Mouse (Mus musculus) forebrain, embryonic 16.5 days (tissue): ENCODE data around the gene Fam155a. TPM values are rescaled to one million over a fixed set of nuclear protein-coding genes. Genes with fewer than 3 reads are reported as not detected.

Experiments
- ATAC-seq: fragments of 200-750 bp; cut with Nextera tagmentation; 2 replicates; pipeline ENCODE4 v1.8.0; 2017; ENCODE audit warnings: mild to moderate bottlenecking, moderate library complexity
- H3K27ac ChIP-seq: fragments of 300-500 bp; sonication (generic); 2 replicates; pipeline ENCODE4 v1.5.1; 2014; ENCODE audit warnings: low read length, control low read depth
- H3K27me3 ChIP-seq: fragments of 300-500 bp; sonication (generic); replicated peaks from 2 replicates; pipeline ENCODE4 v1.6.1; 2014; ENCODE audit warnings: low read length; ENCODE audit not compliant: control insufficient read depth, insufficient read depth
- H3K36me3 ChIP-seq: fragments of 300-500 bp; sonication (generic); 2 replicates; pipeline ENCODE4 v1.6.1; 2014; ENCODE audit not compliant: control insufficient read depth, insufficient read depth
- H3K4me1 ChIP-seq: fragments of 300-500 bp; sonication (generic); replicated peaks from 2 replicates; pipeline ENCODE4 v1.6.1; 2014; ENCODE audit warnings: low read length; ENCODE audit not compliant: control insufficient read depth, insufficient read depth
- H3K4me2 ChIP-seq: fragments of 300-500 bp; sonication (generic); 2 replicates; pipeline ENCODE4 v1.6.1; 2014; ENCODE audit warnings: mild to moderate bottlenecking, low read length, control low read depth
- H3K4me3 ChIP-seq: fragments of 300-500 bp; sonication (generic); replicated peaks from 2 replicates; pipeline ENCODE4 v1.5.1; 2014; ENCODE audit warnings: mild to moderate bottlenecking, low read length, control low read depth
- H3K9ac ChIP-seq: fragments of 300-500 bp; sonication (generic); replicated peaks from 2 replicates; pipeline ENCODE4 v1.6.1; 2014; ENCODE audit warnings: low read depth, low read length, control low read depth
- H3K9me3 ChIP-seq: fragments of 300-500 bp; sonication (generic); 2 replicates; pipeline ENCODE4 v1.6.1; 2016; ENCODE audit warnings: low read length; ENCODE audit not compliant: control insufficient read depth
- WGBS: fragments of 180-500 bp; shearing (Covaris S2); extraction: QIAGEN DNeasy Blood & Tissue Kit; methylation state at CpG from one replicate; pipeline ENCODE4 v1.1.7; 2014; 5-methylcytosine and 5-hydroxymethylcytosine counted together
- polyA plus RNA-seq: library from polyadenylated mRNA; unstranded; fragments of >200 nt; fragmentation: Nextera tagmentation; extraction: Ambion mirVana; gene quantifications from 2 replicates; pipeline ENCODE4 v1.2.1, GENCODE M21; 2015

Gene Fam155a
- polyA plus RNA-seq, 1 experiment from 2014 or later: 17.6 TPM

- Histone ChIP-seq H3K36me3 (no peaks in the 10 kb centered on the region), H3K27me3 (no peaks in the 10 kb centered on the region), H3K27ac (no peak overlapping the region), H3K4me3 (no peak overlapping the region), H3K9me3 (no peaks in the 10 kb centered on the region), H3K4me2 (no peak overlapping the region), H3K9ac (no peak overlapping the region), H3K4me1 (no peaks in the 10 kb centered on the region)
- ATAC-seq: no peak
- 81% methylated on average over 6 of the region's 6 CpGs for WGBS
Measured at GRCm38 (mm10) chr8:9607086-9607701, 163.8 kb downstream of the Fam155a start.

- Histone ChIP-seq H3K9ac (no peak overlapping the region), H3K9me3 (no peaks in the 10 kb centered on the region), H3K4me1 (no peaks in the 10 kb centered on the region), H3K4me2 (no peak overlapping the region), H3K36me3 (no peaks in the 10 kb centered on the region), H3K4me3 (no peak overlapping the region), H3K27ac (no peak overlapping the region), H3K27me3 (no peaks in the 10 kb centered on the region)
- ATAC-seq: no peak
- 64% methylated on average over 3 of the region's 3 CpGs for WGBS
Measured at GRCm38 (mm10) chr8:9596003-9596402, 175.0 kb downstream of the Fam155a start.

- Histone ChIP-seq H3K27me3 (no peaks in the 10 kb centered on the region), H3K9ac (no peak overlapping the region), H3K36me3 (no peaks in the 10 kb centered on the region), H3K27ac (no peak overlapping the region), H3K9me3 (no peaks in the 10 kb centered on the region), H3K4me2 (no peak overlapping the region), H3K4me3 (no peak overlapping the region), H3K4me1 (no peaks in the 10 kb centered on the region)
- ATAC-seq: no peak
- WGBS: 78% methylated on average over 6 of the region's 6 CpGs
Measured at GRCm38 (mm10) chr8:9581836-9582235, 189.1 kb downstream of the Fam155a start.

GRCm38 (mm10) chr8:9580192-9580591 is 190.8 kb downstream of the Fam155a start:
- H3K4me3 ChIP-seq: no peak overlapping the region
- H3K9me3 ChIP-seq: no peaks in the 10 kb centered on the region
- no peak overlapping the region for H3K27ac ChIP-seq
- no peaks in the 10 kb centered on the region for H3K36me3 ChIP-seq
- H3K4me2 ChIP-seq: no peak overlapping the region
- no peaks in the 10 kb centered on the region for H3K27me3 ChIP-seq
- no peak overlapping the region for H3K9ac ChIP-seq
- H3K4me1 ChIP-seq: no peaks in the 10 kb centered on the region
- no peak for ATAC-seq
- WGBS: 22% methylated on average over 3 of the region's 3 CpGs

GRCm38 (mm10) chr8:9571977-9572376 is 199.0 kb downstream of the Fam155a start:
- no peaks in the 10 kb centered on the region for H3K9me3 ChIP-seq

GRCm38 (mm10) chr8:9569516-9570170 is 201.3 kb downstream of the Fam155a start:
- Histone ChIP-seq H3K9me3 (no peaks in the 10 kb centered on the region), H3K4me2 (no peak overlapping the region), H3K4me3 (no peak overlapping the region), H3K4me1 (0 out of 2 replicates have a peak, but pooled peaks cover 2% of the 10 kb centered on the region), H3K36me3 (no peaks in the 10 kb centered on the region), H3K9ac (no peak overlapping the region), H3K27ac (no peak overlapping the region), H3K27me3 (no peaks in the 10 kb centered on the region)
- no peak for ATAC-seq
- WGBS: 83% methylated on average over 4 of the region's 4 CpGs

More at GRCm38 (mm10) chr8:9571977-9572376, 199.0 kb downstream of the Fam155a start:
- no peak overlapping the region for H3K27ac ChIP-seq
- H3K9ac ChIP-seq: no peak overlapping the region
- no peak overlapping the region for H3K4me2 ChIP-seq
- no peak overlapping the region for H3K4me3 ChIP-seq
- no peaks in the 10 kb centered on the region for H3K36me3 ChIP-seq
- no peak for ATAC-seq
- 86% methylated on average over 2 of the region's 2 CpGs for WGBS
- H3K27me3 ChIP-seq: no peaks in the 10 kb centered on the region
- 0 out of 2 replicates have a peak, but pooled peaks cover 2% of the 10 kb centered on the region for H3K4me1 ChIP-seq

GRCm38 (mm10) chr8:9549199-9549598 is 221.8 kb downstream of the Fam155a start:
- no peak overlapping the region for H3K9ac ChIP-seq
- ATAC-seq: no peak

GRCm38 (mm10) chr8:9547558-9547954 is 223.4 kb downstream of the Fam155a start:
- Histone ChIP-seq H3K4me2 (no peak overlapping the region), H3K4me3 (no peak overlapping the region), H3K4me1 (peaks cover 5% of the 10 kb centered on the region; the same call in 1 of the 2 replicates), H3K36me3 (no peaks in the 10 kb centered on the region), H3K27me3 (no peaks in the 10 kb centered on the region), H3K9ac (no peak overlapping the region), H3K9me3 (no peaks in the 10 kb centered on the region), H3K27ac (no peak overlapping the region)
- no peak for ATAC-seq
- WGBS: 42% methylated on average over 2 of the region's 2 CpGs

More at GRCm38 (mm10) chr8:9549199-9549598, 221.8 kb downstream of the Fam155a start:
- Histone ChIP-seq H3K36me3 (no peaks in the 10 kb centered on the region), H3K4me1 (peaks cover 5% of the 10 kb centered on the region; the same call in 1 of the 2 replicates), H3K4me3 (no peak overlapping the region), H3K9me3 (no peaks in the 10 kb centered on the region), H3K27ac (no peak overlapping the region), H3K4me2 (no peak overlapping the region), H3K27me3 (no peaks in the 10 kb centered on the region)
- 73% methylated on average over 3 of the region's 3 CpGs for WGBS

GRCm38 (mm10) chr8:9546919-9547557 is 223.9 kb downstream of the Fam155a start:
- WGBS: 66% methylated on average over 6 of the region's 6 CpGs
- Histone ChIP-seq H3K9me3 (no peaks in the 10 kb centered on the region), H3K36me3 (no peaks in the 10 kb centered on the region), H3K27me3 (no peaks in the 10 kb centered on the region), H3K4me1 (peaks cover 5% of the 10 kb centered on the region; the same call in 1 of the 2 replicates), H3K9ac (no peak overlapping the region), H3K4me2 (no peak overlapping the region), H3K4me3 (no peak overlapping the region), H3K27ac (no peak overlapping the region)
- ATAC-seq: no peak
